Mouse (Mus musculus) neural tube, embryonic 15.5 days (tissue): Measurements from ENCODE around the gene Klhdc2. TPM values are rescaled to one million over a fixed set of nuclear protein-coding genes. Genes with fewer than 3 reads are reported as not detected.

Source experiments
- ATAC-seq: fragments of 200-750 bp; cut with Nextera tagmentation; 2 replicates; pipeline ENCODE4 v1.8.0; 2017; ENCODE audit warnings: mild to moderate bottlenecking, moderate TSS enrichment, moderate library complexity; ENCODE audit not compliant: low FRiP score
- H3K27ac ChIP-seq: fragments of 300-500 bp; sonication (generic); replicated peaks from 2 replicates; pipeline ENCODE4 v1.5.1; 2015; ENCODE audit warnings: mild to moderate bottlenecking, inconsistent platforms
- H3K27me3 ChIP-seq: fragments of 300-500 bp; sonication (generic); replicated peaks from 2 replicates; pipeline ENCODE4 v1.6.1; 2015; ENCODE audit warnings: inconsistent platforms
- H3K36me3 ChIP-seq: fragments of 300-500 bp; sonication (generic); 2 replicates; pipeline ENCODE4 v1.6.1; 2015; ENCODE audit warnings: inconsistent platforms
- H3K4me1 ChIP-seq: fragments of 300-500 bp; sonication (generic); 2 replicates; pipeline ENCODE4 v1.6.1; 2015; ENCODE audit warnings: inconsistent platforms
- H3K4me2 ChIP-seq: fragments of 300-500 bp; sonication (generic); 2 replicates; pipeline ENCODE4 v1.6.1; 2015; ENCODE audit warnings: inconsistent platforms, mild to moderate bottlenecking, moderate library complexity
- H3K4me3 ChIP-seq: fragments of 300-500 bp; sonication (generic); replicated peaks from 2 replicates; pipeline ENCODE4 v1.5.1; 2015; ENCODE audit warnings: mild to moderate bottlenecking, inconsistent platforms
- H3K9ac ChIP-seq: fragments of 300-500 bp; sonication (generic); replicated peaks from 2 replicates; pipeline ENCODE4 v1.6.1; 2015; ENCODE audit warnings: mild to moderate bottlenecking, inconsistent platforms
- H3K9me3 ChIP-seq: fragments of 300-500 bp; sonication (generic); replicated peaks from 2 replicates; pipeline ENCODE4 v1.6.1; 2016; ENCODE audit warnings: inconsistent platforms
- whole genome bisulfite sequencing: fragments of 180-500 bp; shearing (Covaris S2); methylation state at CpG from one replicate; pipeline ENCODE4 v1.1.7; 2015; ENCODE audit warnings: mixed read lengths; 5-methylcytosine and 5-hydroxymethylcytosine counted together
- polyA plus RNA-seq: library from polyadenylated mRNA; unstranded; fragments of >200 nt; fragmentation: Nextera tagmentation; extraction: Ambion mirVana; gene quantifications from 2 replicates; pipeline ENCODE4 v1.2.1, GENCODE M21; 2015

The Klhdc2 gene
- polyA plus RNA-seq, 1 experiment from 2014 or later: 265 TPM

DNA sequence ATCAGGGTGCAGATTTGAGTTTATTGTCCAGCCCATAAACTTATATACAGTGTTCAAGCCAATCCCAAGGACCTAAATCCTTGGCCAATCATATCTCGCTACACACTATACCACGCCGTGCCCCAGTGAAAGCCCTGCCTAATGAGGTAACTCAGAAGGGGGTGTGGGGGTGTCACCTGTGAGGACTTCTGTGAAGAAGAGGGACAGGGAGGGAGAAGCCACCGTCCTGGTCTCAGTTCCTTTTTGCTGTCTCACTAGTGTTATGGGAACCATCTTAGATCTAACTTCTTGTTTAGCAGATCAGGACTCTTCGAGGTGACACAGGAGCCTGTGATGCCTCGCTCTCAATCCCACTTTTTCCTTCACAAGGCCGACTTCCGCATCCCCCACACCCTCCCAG lies 8.9 kb upstream of the Klhdc2 start:
- H3K36me3 ChIP-seq: no peaks in the 10 kb centered on the region
- H3K4me2 ChIP-seq: no peak overlapping the region
- H3K9ac ChIP-seq: no peak overlapping the region
- H3K27me3 ChIP-seq: no peaks in the 10 kb centered on the region
- no peaks in the 10 kb centered on the region for H3K9me3 ChIP-seq
- ATAC-seq: no peak
- H3K27ac ChIP-seq: no peak overlapping the region
- no peaks in the 10 kb centered on the region for H3K4me1 ChIP-seq
- WGBS: 89% methylated on average over 8 of the region's 8 CpGs
- H3K4me3 ChIP-seq: no peak overlapping the region

DNA sequence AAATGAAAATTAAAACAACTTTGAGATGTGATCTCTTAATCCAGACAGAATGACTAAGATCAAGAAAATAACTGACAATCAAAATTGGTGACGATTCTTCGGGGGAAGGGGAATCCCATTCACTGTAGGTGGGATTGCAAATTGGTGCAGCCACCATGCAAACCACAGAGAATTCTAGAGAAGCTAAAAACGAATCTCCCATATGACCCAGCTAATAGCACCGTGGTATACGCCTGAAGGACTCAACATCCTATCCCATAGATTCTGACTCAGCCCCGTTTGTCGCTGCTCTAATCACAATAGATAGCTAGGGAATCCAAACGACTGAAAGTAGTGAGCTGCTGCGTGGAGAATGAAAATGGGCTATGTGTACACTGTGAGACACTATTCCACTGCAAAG lies 7.8 kb upstream of the Klhdc2 start:
- no peaks in the 10 kb centered on the region for H3K9me3 ChIP-seq
- no peak overlapping the region for H3K27ac ChIP-seq
- no peak overlapping the region for H3K4me2 ChIP-seq
- no peak overlapping the region for H3K9ac ChIP-seq
- H3K4me1 ChIP-seq: no peaks in the 10 kb centered on the region
- H3K36me3 ChIP-seq: no peaks in the 10 kb centered on the region
- no peak overlapping the region for H3K4me3 ChIP-seq
- 82% methylated on average over 9 of the region's 9 CpGs for WGBS
- no peaks in the 10 kb centered on the region for H3K27me3 ChIP-seq
- no peak for ATAC-seq

DNA sequence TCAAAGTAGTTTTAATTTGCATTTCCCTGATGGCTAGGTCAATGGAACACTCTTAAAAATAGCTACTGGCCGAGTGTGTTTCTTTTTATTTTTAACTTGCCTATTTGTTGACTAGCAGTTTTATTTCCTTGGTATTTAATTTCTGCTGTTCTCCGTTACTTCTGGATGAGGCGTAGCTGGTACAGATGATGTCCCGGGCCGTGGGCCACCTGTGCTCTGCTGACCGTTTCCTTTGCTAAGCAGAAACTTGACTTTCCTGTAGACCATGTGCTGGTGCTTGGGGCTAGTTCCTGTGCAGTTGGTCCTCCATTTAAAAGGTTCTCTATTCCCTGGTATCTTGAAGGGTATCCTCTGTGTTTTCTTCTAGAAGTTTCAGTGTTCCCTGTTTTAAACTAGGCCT lies 4.1 kb upstream of the Klhdc2 start:
- WGBS: 91% methylated on average over 6 of the region's 6 CpGs
- Histone ChIP-seq H3K4me1 (peaks cover 7% of the 10 kb centered on the region), H3K36me3 (no peaks in the 10 kb centered on the region), H3K9me3 (no peaks in the 10 kb centered on the region), H3K27me3 (no peaks in the 10 kb centered on the region), H3K27ac (no peak overlapping the region), H3K4me3 (no peak overlapping the region), H3K4me2 (no peak overlapping the region), H3K9ac (no peak overlapping the region)
- no peak for ATAC-seq

DNA sequence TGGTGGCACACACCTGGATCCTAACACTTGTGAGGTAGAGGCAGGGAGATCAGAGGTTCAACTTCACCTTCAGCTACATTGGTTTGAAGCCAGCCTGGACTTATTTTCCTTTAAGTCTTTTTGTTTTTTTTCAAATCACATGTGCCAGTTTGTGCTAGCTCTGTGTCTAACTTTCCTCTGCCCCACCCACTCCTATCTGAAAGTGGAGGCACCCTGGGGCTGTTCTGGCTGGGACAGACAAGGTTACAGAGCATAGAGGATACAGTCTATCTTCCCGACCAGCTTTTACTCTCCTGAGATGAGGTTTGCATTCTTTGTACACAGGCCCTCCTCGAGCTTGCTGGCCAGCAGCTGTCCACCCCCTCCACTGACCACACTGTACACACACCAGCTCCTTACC lies 2.7 kb upstream of the Klhdc2 start:
- no peak overlapping the region for H3K4me3 ChIP-seq
- no peaks in the 10 kb centered on the region for H3K36me3 ChIP-seq
- ATAC-seq: no peak
- peaks cover 20% of the 10 kb centered on the region for H3K4me1 ChIP-seq
- no peak overlapping the region for H3K27ac ChIP-seq
- no peaks in the 10 kb centered on the region for H3K9me3 ChIP-seq
- H3K27me3 ChIP-seq: no peaks in the 10 kb centered on the region
- WGBS: 66% methylated on average over 2 of the region's 2 CpGs
- no peak overlapping the region for H3K4me2 ChIP-seq
- H3K9ac ChIP-seq: no peak overlapping the region

GRCm38 (mm10) chr12:69294936-69295335 lies 1.5 kb upstream of the Klhdc2 start:
- H3K27me3 ChIP-seq: no peaks in the 10 kb centered on the region
- 90% methylated on average over 2 of the region's 2 CpGs for WGBS
- H3K4me1 ChIP-seq: peaks cover 28% of the 10 kb centered on the region
- H3K4me3 ChIP-seq: no peak overlapping the region
- no peaks in the 10 kb centered on the region for H3K9me3 ChIP-seq
- no peak overlapping the region for H3K27ac ChIP-seq
- H3K4me2 ChIP-seq: no peak overlapping the region
- no peak overlapping the region for H3K9ac ChIP-seq
- no peak for ATAC-seq
- no peaks in the 10 kb centered on the region for H3K36me3 ChIP-seq

GRCm38 (mm10) chr12:69295651-69296050 lies 830 bp upstream of the Klhdc2 start:
- Histone ChIP-seq H3K27ac (peak overlapping the region; percentile 95), H3K36me3 (peaks cover 5% of the 10 kb centered on the region), H3K4me2 (peak overlapping the region; percentile 71), H3K27me3 (no peaks in the 10 kb centered on the region), H3K4me3 (peak overlapping the region; percentile 92), H3K4me1 (peaks cover 28% of the 10 kb centered on the region), H3K9me3 (no peaks in the 10 kb centered on the region), H3K9ac (peak overlapping the region; percentile 98)
- no peak for ATAC-seq
- 90% methylated on average over 4 of the region's 4 CpGs for WGBS

DNA sequence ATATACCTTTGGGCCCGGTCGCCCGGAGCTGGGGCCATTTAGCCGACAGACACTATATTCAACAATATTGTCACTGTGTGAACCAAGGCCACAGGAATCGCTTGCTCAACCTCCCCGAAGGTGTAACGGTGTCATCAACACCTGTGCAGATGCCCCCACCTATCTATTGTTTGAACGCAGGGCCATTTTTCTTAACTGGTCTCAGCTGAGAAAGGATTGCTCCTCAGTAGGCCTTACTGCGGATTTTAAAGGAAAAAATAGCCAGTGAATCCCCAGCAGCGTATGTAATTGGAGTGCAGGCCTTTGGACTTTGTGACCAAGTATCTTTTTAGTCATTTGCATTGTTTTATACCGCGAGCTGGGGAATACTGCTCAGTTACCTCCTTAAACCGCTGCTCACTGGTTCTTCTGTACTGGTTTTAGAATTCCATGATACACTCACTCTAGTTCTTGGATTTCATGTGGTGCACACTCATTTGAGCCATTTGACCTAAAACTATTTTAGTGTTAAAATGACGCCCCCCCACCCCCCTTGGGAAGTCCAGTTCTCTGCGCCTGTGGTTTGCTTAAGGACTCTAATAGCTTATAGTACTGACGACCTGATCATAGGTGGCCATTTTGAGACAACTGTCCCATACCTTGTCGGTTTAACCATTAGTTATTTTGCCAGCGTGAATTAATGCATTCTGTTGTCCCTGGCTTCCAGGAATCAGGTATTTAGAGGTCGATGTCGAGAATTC lies 1.1 kb downstream of the Klhdc2 start:
- 18% methylated on average over 20 of the region's 20 CpGs for WGBS
- ATAC-seq: no peak
- peak overlapping the region; percentile 95 for H3K27ac ChIP-seq

GRCm38 (mm10) chr12:69298281-69298680 lies 1.8 kb downstream of the Klhdc2 start:
- peak overlapping the region; percentile 71 for H3K4me2 ChIP-seq
- H3K4me1 ChIP-seq: peaks cover 28% of the 10 kb centered on the region
- H3K27me3 ChIP-seq: no peaks in the 10 kb centered on the region
- no peaks in the 10 kb centered on the region for H3K9me3 ChIP-seq
- WGBS: 78% methylated on average over 4 of the region's 4 CpGs
- no peak overlapping the region for H3K27ac ChIP-seq
- H3K4me3 ChIP-seq: peak overlapping the region; percentile 92
- peaks cover 29% of the 10 kb centered on the region for H3K36me3 ChIP-seq
- H3K9ac ChIP-seq: no peak overlapping the region
- no peak for ATAC-seq

More for the DNA sequence above, 1.1 kb downstream of the Klhdc2 start:
- no peaks in the 10 kb centered on the region for H3K27me3 ChIP-seq
- peak overlapping the region; percentile 98 for H3K9ac ChIP-seq
- H3K4me3 ChIP-seq: peak overlapping the region; percentile 92
- no peaks in the 10 kb centered on the region for H3K9me3 ChIP-seq
- H3K4me2 ChIP-seq: peak overlapping the region; percentile 71
- H3K36me3 ChIP-seq: peaks cover 22% of the 10 kb centered on the region
- peaks cover 28% of the 10 kb centered on the region for H3K4me1 ChIP-seq

DNA sequence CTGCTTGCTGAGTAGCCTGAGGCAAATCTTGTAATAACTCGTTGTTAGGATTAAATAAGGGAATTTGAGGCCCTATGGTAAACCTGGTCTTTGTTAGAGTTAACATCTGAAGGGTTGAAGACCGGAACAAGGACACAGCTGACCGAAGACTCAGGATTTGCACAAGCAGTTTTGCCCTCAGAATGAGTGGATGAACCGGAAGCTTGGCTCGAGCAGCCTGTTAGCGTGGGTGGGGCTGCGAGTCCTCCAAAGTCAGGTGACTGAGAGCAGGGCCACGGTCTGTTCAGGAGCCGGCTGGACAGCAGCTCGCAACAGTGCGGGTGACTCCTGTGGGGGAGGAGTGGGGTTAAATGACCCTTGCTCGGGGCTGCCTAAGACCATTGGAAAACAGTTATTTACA lies 2.8 kb downstream of the Klhdc2 start:
- H3K36me3 ChIP-seq: peaks cover 36% of the 10 kb centered on the region
- H3K4me3 ChIP-seq: 0 out of 2 replicates have a peak overlapping the region, but pooled peaks have one; percentile 92
- no peaks in the 10 kb centered on the region for H3K27me3 ChIP-seq
- H3K9me3 ChIP-seq: no peaks in the 10 kb centered on the region
- H3K4me2 ChIP-seq: peak overlapping the region; percentile 71
- no peak overlapping the region for H3K27ac ChIP-seq
- 68% methylated on average over 12 of the region's 12 CpGs for WGBS
- H3K9ac ChIP-seq: 0 out of 2 replicates have a peak overlapping the region, but pooled peaks have one; percentile 14
- peaks cover 28% of the 10 kb centered on the region for H3K4me1 ChIP-seq
- ATAC-seq: no peak

GRCm38 (mm10) chr12:69299831-69300230 lies 3.4 kb downstream of the Klhdc2 start:
- no peaks in the 10 kb centered on the region for H3K9me3 ChIP-seq
- H3K4me2 ChIP-seq: no peak overlapping the region
- no peak overlapping the region for H3K4me3 ChIP-seq
- H3K36me3 ChIP-seq: peaks cover 39% of the 10 kb centered on the region
- no peaks in the 10 kb centered on the region for H3K27me3 ChIP-seq
- no peak overlapping the region for H3K27ac ChIP-seq
- no peak overlapping the region for H3K9ac ChIP-seq
- ATAC-seq: no peak
- WGBS: 94% methylated on average over 3 of the region's 3 CpGs
- H3K4me1 ChIP-seq: peaks cover 28% of the 10 kb centered on the region

GRCm38 (mm10) chr12:69300391-69300790 lies 3.9 kb downstream of the Klhdc2 start:
- no peak overlapping the region for H3K9ac ChIP-seq
- no peak overlapping the region for H3K27ac ChIP-seq
- H3K4me1 ChIP-seq: peaks cover 28% of the 10 kb centered on the region
- no peaks in the 10 kb centered on the region for H3K9me3 ChIP-seq
- no peak for ATAC-seq
- no peak overlapping the region for H3K4me2 ChIP-seq
- peaks cover 45% of the 10 kb centered on the region for H3K36me3 ChIP-seq
- no peaks in the 10 kb centered on the region for H3K27me3 ChIP-seq
- WGBS: 97% methylated on average over 2 of the region's 2 CpGs
- H3K4me3 ChIP-seq: no peak overlapping the region

DNA sequence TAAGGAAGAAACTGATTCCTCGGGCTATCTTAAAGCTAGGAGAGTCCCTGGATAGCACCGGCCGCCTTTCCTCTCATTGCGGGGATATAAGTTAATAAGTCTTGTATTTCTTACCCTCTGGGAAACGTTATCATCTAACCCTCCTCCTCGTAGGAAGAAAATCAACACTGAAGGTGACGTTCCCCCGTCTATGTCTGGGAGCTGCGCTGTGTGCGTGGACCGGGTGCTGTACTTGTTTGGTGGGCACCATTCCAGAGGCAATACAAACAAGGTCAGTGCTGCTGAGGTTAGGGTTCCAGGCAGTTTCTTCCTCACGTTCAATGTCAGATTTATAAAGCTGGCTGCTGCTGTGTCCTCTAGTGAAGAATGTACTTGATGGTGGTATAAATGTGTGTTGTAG lies 5.7 kb downstream of the Klhdc2 start:
- Histone ChIP-seq H3K27ac (no peak overlapping the region), H3K4me2 (no peak overlapping the region), H3K27me3 (no peaks in the 10 kb centered on the region), H3K9ac (no peak overlapping the region), H3K9me3 (no peaks in the 10 kb centered on the region), H3K4me1 (peaks cover 21% of the 10 kb centered on the region), H3K36me3 (peaks cover 61% of the 10 kb centered on the region), H3K4me3 (no peak overlapping the region)
- 96% methylated on average over 12 of the region's 12 CpGs for WGBS
- no peak for ATAC-seq
